Mouse (Mus musculus) T-helper 17 cell (primary cell): ENCODE measurements around the gene Yy2.

Source experiments
- in situ Hi-C, 2 experiments: fragments of 300-600 bp; cut with MboI, MseI; formaldehyde crosslinking; loops; 1 replicate in 1 of 2; 2 replicates in 1 of 2; pipeline ENCODE4 v1.15.1; 2025; ENCODE audit warnings: high pct_unique_total_duplicates in 2 of 2

Gene Yy2

DNA sequence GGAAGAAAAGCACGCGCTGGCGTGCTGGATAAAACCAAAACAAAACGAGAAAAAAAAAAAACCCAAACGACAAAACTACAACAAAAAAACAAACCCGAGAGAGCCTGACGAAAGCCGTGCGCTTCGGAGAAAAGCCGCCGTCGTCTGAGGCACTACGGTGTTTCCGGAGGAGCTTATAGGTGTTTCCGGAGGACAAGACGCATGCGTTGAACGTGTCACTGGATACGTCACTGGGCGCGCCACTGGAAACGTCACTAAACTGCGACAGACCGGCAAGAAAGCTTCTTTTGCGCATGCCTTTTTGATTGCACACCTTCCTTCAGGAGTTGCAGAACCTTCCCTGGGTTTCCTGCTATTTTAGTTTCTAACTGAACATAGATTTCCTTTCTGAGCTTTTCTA, at the start of gene Yy2:
Yy2 (minus strand) TSS at position 146 of the 400 bp plus-strand sequence.
- in situ Hi-C loops: no loop called here

DNA sequence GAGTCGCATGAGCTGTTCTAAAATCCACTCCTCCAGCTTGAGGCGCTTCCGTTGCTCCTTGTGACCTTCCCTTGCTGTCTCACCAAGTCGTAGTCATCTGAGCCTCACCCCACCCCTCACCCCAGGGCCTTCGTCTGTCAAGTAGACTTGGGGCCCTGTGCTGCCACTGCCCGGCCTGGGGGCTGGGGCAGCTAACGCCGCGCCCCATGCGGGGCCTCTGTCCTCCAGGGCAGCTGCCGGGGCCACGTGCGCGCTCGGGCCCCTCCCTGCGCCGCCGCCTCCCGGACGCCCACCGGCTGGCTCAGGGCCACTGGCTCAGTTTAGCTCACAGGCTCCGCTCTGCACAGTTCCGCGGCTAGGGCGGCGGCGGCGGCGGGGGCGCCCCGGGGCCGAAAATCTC, 44.1 kb upstream of the Yy2 start:
- in situ Hi-C loops: no loop called here

DNA sequence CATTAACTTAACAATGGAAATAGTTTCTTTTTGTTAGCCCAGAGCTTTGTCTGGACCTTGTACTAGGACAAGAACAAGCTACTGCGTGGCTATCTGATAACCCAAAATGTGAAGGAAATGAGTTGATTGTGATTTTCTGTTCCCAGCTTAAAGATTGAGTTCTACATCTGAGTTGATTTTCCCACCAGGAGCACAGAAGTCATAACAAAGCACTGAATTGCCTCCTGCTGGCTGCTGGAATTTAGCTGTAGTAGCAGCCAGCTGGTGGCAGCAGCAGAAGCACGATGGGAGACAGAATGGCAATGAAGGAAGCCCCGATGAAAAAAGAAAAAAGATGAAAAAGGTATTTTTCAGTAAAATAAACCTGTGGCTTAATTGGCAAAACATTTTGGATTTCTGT, 32.7 kb upstream of the Yy2 start:
- in situ Hi-C loops: loop anchor here in 1 of 2 experiments (5.0 kb wide), 1 partner anchor 46 kb away; no protein-coding TSS in a partner anchor

DNA sequence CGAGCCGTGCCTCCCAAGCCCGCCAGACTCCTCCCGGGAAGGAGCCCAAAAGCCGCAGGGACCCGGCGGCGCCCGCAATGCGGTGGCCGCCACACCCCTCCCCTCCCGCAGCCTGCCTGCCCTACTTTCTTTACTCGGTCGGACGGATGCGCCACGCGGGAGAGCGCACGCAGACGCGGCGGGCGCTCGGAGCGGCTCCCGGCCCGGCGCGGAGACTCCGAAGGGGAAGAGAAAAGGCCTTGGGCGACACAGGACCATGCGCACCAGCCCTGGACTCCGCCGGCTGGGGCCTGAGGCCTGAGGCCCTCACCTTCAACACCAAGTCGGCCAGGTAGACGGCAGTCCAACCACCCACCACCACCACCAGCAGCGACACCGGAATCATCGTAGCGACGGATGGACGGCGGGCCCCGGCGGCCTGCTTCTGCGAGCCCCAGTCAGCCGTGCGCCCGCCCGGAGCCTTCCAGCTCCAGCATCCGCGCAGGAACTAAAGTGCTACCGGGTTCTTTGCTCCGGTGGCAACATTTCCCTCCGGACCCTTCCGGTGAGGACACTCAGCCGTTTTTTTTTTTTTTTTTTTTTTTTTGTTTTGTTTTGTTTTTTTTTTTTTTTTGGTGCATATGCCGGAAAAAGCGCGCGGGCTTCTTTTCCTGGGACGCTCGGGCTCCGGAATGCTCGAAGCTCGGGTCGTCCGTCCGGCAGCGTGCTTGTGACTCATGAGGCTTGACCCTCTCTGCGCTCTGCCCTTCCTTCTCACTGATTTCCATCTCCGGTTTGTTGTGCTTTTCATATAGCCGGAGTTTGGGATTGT, 29.6 kb upstream of the Yy2 start, which contains the start of gene Mbtps2:
Mbtps2 (minus strand) TSS at position 530 of the 811 bp plus-strand sequence.
- in situ Hi-C loops: no loop called here

DNA sequence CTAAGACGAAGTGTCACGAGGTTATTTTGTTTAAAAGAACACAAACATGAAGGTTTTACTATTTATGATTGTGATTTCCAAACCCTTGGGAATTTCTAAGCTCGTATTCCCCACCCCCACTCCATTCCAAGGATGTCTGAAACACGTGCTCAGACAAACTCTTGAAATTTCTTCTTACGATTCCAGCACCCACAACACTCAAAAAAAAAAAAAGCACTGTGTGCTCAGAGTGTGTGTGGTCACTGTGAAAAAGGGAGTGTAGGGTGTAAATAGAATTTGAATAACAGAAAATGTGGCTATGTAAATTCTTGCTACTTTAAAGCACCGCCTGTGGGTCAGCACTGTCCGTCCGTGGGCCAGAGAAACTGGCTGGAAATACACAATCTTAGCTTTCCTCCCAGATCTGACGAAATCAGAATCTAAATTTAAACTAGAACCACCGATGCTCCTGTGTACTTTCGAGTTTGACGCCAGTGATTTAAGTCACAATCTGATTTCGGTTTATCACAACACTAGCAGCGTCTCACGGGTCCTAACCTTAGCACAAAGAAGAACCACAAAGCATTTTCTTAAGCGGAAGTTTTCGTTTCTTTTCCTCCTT, 28.9 kb upstream of the Yy2 start:
- in situ Hi-C loops: no loop called here

DNA sequence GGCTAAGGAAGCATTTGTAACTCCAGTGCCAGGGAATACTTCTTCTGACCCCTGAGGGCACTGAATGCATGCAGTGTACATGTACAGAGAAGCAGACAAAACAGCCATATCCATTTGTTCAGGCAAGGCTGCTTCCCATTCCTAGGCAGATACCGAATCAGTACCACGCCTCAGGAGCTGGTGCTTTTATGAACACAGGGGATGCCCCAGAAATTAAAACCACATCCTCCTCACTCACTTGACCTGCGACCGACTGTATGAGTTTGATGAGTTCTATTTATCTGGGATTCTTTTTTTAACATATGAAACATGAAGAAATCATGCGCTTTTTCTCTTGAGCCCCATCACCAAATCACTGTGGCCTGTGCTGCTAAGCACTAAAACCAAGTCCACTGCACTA, 28.0 kb upstream of the Yy2 start:
- in situ Hi-C loops: no loop called here

DNA sequence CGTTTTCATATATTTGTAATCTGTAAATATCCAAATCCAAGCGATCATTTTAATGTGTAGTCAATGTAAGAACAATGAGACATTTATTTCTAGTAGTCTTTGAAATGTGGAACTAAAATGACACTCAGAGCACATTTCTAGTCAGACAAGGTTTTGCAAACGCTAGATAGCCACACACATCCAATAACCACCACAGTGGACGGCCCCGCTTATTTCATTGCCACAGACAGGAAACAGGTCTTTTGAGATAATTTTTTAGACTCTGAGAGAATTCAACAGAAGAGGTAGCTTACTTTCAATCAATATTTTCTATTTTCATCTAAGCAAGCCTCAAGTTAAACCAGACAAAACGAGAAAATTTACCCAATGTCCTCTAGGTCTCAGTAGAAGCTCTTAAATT, 27.1 kb upstream of the Yy2 start:
- in situ Hi-C loops: no loop called here

DNA sequence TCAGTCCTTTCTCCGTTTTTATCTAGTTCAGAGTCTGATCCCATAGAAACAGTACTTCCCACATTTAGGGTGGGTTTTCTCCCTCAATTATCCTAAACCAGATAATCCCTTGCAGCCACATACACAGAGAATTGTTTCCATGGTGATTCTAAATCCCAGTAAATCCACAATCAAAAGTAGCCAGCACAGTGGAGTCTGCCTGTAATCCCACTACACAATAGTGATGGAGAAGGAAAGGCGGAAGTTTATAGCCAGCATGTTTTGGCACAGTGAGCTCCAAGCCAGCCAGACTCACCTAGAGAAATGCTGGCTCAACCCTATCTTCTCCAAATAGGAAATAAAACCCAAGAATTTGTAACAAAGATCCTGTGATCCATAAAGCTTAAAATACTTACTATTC, 25.8 kb upstream of the Yy2 start:
- in situ Hi-C loops: loop anchor here in 1 of 2 experiments (5.0 kb wide), 1 partner anchor 112 kb away; no protein-coding TSS in a partner anchor

DNA sequence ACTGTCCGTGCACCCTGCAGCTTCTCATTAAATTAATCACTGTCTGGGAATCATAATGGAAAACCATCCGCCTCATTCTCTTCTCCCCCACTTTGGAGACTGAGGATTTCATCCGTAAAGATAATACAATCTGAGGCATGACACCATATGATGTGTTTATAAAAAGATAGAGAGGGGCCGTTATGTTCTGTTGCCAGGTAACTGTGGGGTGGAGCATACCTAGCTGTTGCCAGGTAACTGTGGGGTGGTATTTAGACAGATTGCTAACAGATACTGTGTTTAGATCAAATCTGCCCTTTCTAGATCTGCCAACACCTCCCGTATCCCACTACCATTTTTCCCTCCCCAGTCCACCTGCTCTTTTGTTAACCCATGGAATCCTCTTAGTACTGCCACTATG, 18.2 kb upstream of the Yy2 start:
- in situ Hi-C loops: no loop called here

DNA sequence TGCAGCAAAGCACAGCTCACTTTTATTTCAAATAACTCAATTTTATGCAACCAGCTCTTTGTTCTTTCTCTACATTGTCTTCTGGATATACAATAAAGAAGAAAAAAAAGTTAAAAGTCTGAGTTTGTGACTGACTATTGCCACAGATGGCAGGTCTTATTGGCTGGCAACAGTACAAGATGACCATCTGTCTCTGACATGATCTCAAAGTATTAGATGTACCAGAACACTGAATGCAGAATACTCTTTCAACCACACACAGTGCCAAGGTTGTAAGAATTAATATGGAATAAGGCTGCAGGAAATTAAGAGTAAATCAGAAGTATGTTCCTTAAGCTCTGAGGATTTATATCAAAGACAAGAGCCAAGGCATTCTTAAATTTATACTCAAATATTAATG, 17.6 kb upstream of the Yy2 start:
- in situ Hi-C loops: no loop called here

DNA sequence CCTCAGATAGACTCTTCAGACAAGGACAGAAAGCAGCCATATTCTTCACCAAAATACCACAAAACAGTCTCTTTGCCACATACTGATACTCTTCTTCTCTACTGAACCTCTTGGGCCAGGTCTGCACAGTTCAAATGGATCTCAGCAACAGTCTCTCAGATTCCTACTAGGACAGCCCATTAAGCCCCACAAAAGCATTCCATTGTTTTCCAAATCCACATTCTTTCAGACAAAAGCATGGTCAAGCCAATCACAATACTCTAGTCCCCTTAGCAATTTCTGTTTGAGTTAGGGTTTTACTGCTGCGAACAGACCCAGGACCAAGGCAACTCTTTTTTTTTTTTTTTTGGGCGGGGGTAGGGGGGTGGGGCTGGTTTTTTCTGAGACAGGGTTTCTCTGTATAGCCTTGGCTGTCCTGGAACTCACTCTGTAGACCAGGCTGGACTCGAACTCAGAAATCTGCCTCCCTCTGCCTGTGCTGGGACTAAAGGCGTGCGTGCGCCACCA, 10.4 kb upstream of the Yy2 start:
- in situ Hi-C loops: no loop called here

DNA sequence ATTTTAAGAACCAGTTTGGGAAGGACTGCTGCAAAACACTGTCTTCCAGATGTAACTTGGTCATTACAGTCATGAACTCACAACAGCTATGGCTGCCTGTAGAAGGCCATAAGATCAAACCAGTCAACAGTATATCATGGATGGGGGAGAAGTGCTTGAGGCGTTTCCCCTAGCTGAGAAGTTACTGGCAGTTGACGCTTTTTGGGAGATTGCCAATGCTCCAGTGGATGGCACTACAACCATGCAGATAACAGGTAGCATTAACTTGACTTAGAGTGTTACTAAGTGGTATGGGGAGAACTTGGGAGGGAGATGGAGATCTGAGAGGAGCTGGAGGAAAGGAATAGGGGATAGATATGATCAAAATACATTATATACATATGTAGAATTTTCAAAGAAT, 5.9 kb upstream of the Yy2 start:
- in situ Hi-C loops: no loop called here

DNA sequence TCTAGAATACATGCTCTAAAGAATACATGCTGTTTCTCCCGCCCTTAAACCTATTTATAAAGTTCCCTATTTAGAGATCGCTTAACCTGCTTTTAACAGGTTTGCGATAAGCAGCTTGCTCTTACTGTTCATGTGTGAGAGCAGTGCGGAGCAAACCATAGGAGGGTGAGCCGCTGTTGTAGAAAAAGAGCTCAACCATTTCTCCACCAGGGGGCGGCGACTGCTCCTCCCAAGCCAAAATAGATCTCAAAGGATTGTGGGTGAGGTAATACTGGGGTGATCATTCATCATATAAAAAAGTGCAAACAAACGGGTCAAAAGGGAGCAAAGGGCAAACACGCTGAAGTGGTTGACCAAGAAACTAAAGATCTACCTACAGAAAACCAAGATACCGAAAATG, 5.0 kb downstream of the Yy2 start:
- in situ Hi-C loops: no loop called here

DNA sequence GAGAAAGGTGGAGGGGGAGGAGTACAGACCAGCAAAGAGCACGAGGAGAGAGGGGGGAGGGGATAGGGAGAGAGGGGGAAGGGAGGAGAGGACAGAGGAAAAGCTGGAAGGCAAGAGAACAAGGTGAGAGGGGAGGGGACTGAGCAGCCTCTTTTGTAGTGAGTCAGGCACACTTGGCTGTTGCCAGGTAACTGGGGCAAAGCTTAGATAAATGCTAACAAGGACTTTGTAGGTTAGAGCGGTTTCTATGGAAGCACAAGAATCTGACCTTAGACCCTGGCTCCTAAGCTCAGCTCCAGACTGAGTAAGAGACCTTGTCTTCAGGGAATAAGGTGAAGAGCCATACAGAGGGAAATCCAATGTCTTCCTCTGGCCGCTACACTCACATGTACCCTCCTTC, 21.7 kb downstream of the Yy2 start:
- in situ Hi-C loops: loop anchor here in 1 of 2 experiments (10.0 kb wide), 1 partner anchor 1862 kb away; no protein-coding TSS in a partner anchor
